Mouse (Mus musculus) heart, adult 2 months (tissue): Measurements from ENCODE around the gene Slc16a10.

ENCODE experiments used
- CTCF ChIP-seq: fragments of 200-600 bp; IDR thresholded peaks from 2 replicates; pipeline ENCODE4 v1.8.1; 2022; ENCODE audit warnings: antibody characterized with exemption, mild to moderate bottlenecking, moderate library complexity
- POLR2A ChIP-seq: fragments of 200-500 bp; IDR thresholded peaks from 2 replicates; pipeline ENCODE4 v1.6.1; 2011; ENCODE audit warnings: mild to moderate bottlenecking, low read depth, low read length, control low read depth; ENCODE audit not compliant: insufficient read depth

DNA sequence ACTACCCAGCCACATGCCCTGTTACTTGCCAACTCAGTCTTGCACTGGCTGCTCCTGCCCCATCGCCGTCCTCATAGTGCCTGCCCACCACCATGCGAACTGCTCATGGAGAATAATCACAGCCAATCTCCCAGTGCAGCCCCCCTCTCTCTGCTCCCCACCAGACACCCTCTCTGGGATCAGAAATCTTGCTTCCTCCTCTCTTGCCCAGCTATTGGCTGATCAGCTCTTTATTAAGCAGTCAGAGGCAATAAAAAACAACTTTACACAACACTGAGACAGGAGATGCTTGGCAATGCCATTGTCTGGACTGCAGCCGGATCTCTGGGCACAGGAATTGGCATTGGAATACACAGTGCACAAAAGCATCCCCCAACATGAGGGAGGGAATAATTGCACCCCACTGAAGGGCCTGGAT, 28.1 kb upstream of the Slc16a10 start:
- TF ChIP-seq CTCF (no peak), POLR2A (no peak)
